Mouse (Mus musculus): ENCODE results near the gene Bckdk. TPM values are rescaled to one million over a fixed set of nuclear protein-coding genes. Genes with fewer than 3 reads are reported as not detected.

Gene Bckdk
- total and polyA plus RNA-seq, 2 experiments from 2014 or later: 55.0 to 63.5 TPM

GRCm38 (mm10) chr7:127901772-127902171 is 2.1 kb upstream of the Bckdk start:
- Histone ChIP-seq H3K4me2 (ENCODE audit: low read depth, low read length) (no peak overlapping the region), H3K36me3 (ENCODE audit: insufficient read depth, low read length) (peaks cover 11% of the 10 kb centered on the region; the same call in 1 of the 2 replicates), H3K4me1 (ENCODE audit: insufficient read depth, low read length) (0 out of 2 replicates have a peak, but pooled peaks cover 6% of the 10 kb centered on the region), H3K9ac (replicated peaks; ENCODE audit: low read length) (no peak overlapping the region), H3K4me3 (ENCODE audit: low read length) (no peak overlapping the region), H3K27me3 (ENCODE audit: insufficient read depth, low read length) (no peaks in the 10 kb centered on the region), H3K9me3 (ENCODE audit: low read length) (no peaks in the 10 kb centered on the region), H3K27ac (no peak overlapping the region)
- WGBS: 71% methylated on average over 2 of the region's 2 CpGs
- ATAC-seq (no peak), DNase-seq (ENCODE audit: low spot score) (no peak)
- no peak for TF ChIP-seq CTCF (IDR thresholded peaks at IDR 0.05; ENCODE audit: low read depth)

GRCm38 (mm10) chr7:127907939-127908338 is 4.1 kb downstream of the Bckdk start:
- 0 out of 2 replicates have a peak, but pooled peaks cover 7% of the 10 kb centered on the region for H3K4me1 ChIP-seq (ENCODE audit: insufficient read depth, low read length)
- H3K36me3 ChIP-seq (ENCODE audit: insufficient read depth, low read length): peaks cover 32% of the 10 kb centered on the region; the same call in 1 of the 2 replicates
- no peak for TF ChIP-seq CTCF (IDR thresholded peaks at IDR 0.05; ENCODE audit: low read depth)
- ATAC-seq (no peak), DNase-seq (ENCODE audit: low spot score) (no peak)
- H3K4me3 ChIP-seq (ENCODE audit: low read length): no peak overlapping the region
- H3K27ac ChIP-seq: no peak overlapping the region
- no peak overlapping the region for H3K4me2 ChIP-seq (ENCODE audit: low read depth, low read length)
- no peaks in the 10 kb centered on the region for H3K27me3 ChIP-seq (ENCODE audit: insufficient read depth, low read length)
- 96% methylated on average over 12 of the region's 12 CpGs for WGBS
- H3K9ac ChIP-seq (replicated peaks; ENCODE audit: low read length): no peak overlapping the region
- no peaks in the 10 kb centered on the region for H3K9me3 ChIP-seq (ENCODE audit: low read length)

DNA sequence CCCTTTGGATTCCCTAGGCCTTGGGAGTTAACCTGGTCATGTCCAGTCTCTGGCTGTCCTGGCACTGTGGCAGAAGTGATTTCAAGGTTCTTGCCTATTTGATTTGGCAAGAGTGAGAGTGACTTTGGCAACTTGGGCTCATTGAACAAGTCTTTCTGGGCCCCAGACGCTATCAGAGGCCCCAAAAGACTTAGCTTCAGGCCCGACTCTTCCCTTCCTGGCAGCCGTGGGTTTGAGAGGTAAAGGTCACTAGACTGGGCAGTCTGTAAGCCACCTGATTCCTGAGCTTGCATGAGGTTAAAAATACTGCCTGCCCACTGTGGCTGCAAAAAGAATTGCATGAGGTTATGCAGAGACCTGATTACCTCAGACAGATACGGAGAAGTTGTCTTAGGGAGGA is 4.8 kb downstream of the Bckdk start:
- WGBS: 89% methylated on average over 4 of the region's 4 CpGs
- Histone ChIP-seq H3K9me3 (ENCODE audit: low read length) (no peaks in the 10 kb centered on the region), H3K4me2 (ENCODE audit: low read depth, low read length) (no peak overlapping the region), H3K4me3 (ENCODE audit: low read length) (no peak overlapping the region), H3K36me3 (ENCODE audit: insufficient read depth, low read length) (peaks cover 32% of the 10 kb centered on the region; the same call in 1 of the 2 replicates), H3K27me3 (ENCODE audit: insufficient read depth, low read length) (no peaks in the 10 kb centered on the region), H3K4me1 (ENCODE audit: insufficient read depth, low read length) (0 out of 2 replicates have a peak, but pooled peaks cover 10% of the 10 kb centered on the region), H3K9ac (replicated peaks; ENCODE audit: low read length) (no peak overlapping the region), H3K27ac (no peak overlapping the region)
- no peak for TF ChIP-seq CTCF (IDR thresholded peaks at IDR 0.05; ENCODE audit: low read depth)
- no peak for ATAC-seq
- no peak for DNase-seq (ENCODE audit: low spot score)

DNA sequence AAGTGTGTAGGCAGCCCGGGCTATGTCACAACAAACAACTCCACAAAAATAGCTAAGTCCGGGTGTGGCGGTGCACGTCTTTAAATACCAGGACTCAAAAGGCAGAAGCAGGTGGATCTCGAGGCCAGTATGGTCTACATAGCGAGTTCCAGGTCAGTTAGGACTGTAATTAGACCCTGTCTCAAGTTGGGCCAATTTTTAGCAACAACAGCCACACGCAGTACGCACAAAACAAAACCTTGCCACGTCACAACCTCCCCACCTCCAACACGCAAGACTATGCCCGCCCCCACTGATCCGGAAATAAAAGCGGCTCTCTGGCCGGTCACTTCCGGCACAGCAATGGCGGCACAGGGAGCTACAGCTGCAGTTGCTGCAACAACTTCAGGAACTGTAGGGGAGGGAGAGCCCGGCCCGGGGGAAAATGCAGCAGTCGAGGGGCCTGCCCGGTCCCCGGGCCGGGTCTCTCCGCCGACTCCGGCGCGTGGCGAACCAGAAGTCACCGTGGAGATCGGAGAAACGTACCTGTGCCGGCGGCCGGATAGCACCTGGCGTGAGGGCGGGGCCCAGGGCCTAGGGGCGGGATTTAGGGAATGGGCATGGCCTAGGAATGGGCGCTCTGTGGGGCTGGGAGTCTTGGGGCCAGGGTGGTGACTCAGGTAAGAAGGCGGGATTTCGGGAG is 8.4 kb downstream of the Bckdk start, which contains the start of gene Kat8:
Kat8 (plus strand) TSS at position 327 of the 682 bp plus-strand sequence.
- Histone ChIP-seq H3K9ac (replicated peaks; ENCODE audit: low read length) (peak within 1 kb of the TSS; percentile 83), H3K36me3 (ENCODE audit: insufficient read depth, low read length) (peaks cover 30% of the 10 kb centered on the region; the same call in 1 of the 2 replicates), H3K4me1 (ENCODE audit: insufficient read depth, low read length) (0 out of 2 replicates have a peak, but pooled peaks cover 3% of the 10 kb centered on the region), H3K4me3 (ENCODE audit: low read length) (peak within 1 kb of the TSS; percentile 99), H3K27ac (peak within 1 kb of the TSS; percentile 81), H3K4me2 (ENCODE audit: low read depth, low read length) (peak within 1 kb of the TSS; percentile 84), H3K27me3 (ENCODE audit: insufficient read depth, low read length) (no peaks in the 10 kb centered on the region), H3K9me3 (ENCODE audit: low read length) (no peaks in the 10 kb centered on the region)
- 2% methylated on average over 40 of the region's 40 CpGs for WGBS
- DNase-seq (ENCODE audit: low spot score) (peak; percentile 96), ATAC-seq (peak; percentile 96)
- TF ChIP-seq CTCF (IDR thresholded peaks at IDR 0.05; ENCODE audit: low read depth): no peak

GRCm38 (mm10) chr7:127912938-127913337 is 9.1 kb downstream of the Bckdk start:
- no peaks in the 10 kb centered on the region for H3K9me3 ChIP-seq (ENCODE audit: low read length)
- peak overlapping the region; percentile 83 for H3K9ac ChIP-seq (replicated peaks; ENCODE audit: low read length)
- ATAC-seq (no peak), DNase-seq (ENCODE audit: low spot score) (no peak)
- no peaks in the 10 kb centered on the region for H3K27me3 ChIP-seq (ENCODE audit: insufficient read depth, low read length)
- peaks cover 24% of the 10 kb centered on the region; the same call in 1 of the 2 replicates for H3K36me3 ChIP-seq (ENCODE audit: insufficient read depth, low read length)
- H3K4me3 ChIP-seq (ENCODE audit: low read length): peak overlapping the region; percentile 99
- peak overlapping the region; percentile 81; the same call in 1 of the 2 replicates for H3K27ac ChIP-seq
- H3K4me2 ChIP-seq (ENCODE audit: low read depth, low read length): peak overlapping the region; percentile 84
- 28% methylated on average over 4 of the region's 4 CpGs for WGBS
- 0 out of 2 replicates have a peak, but pooled peaks cover 3% of the 10 kb centered on the region for H3K4me1 ChIP-seq (ENCODE audit: insufficient read depth, low read length)
- TF ChIP-seq CTCF (IDR thresholded peaks at IDR 0.05; ENCODE audit: low read depth): no peak

DNA sequence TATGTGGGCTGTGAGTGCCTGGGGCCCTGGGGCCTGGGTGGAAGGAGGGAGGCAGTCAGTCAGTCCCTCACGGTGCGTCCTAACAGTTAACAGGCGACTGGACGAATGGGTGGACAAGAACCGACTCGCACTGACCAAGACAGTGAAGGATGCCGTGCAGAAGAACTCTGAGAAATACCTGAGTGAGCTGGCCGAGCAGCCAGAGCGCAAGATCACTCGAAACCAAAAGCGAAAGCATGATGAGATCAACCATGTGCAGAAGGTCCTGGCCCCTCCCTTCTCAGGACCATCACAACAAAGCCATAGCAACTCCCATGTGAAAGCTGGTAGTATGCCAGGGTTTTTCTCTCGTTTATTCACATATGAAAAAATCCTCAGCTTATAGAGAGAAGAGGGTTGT is 11.4 kb downstream of the Bckdk start:
- no peak for DNase-seq (ENCODE audit: low spot score)
- no peak for TF ChIP-seq CTCF (IDR thresholded peaks at IDR 0.05; ENCODE audit: low read depth)
- no peak overlapping the region for H3K4me3 ChIP-seq (ENCODE audit: low read length)
- WGBS: 88% methylated on average over 12 of the region's 12 CpGs
- H3K4me1 ChIP-seq (ENCODE audit: insufficient read depth, low read length): 0 out of 2 replicates have a peak, but pooled peaks cover 3% of the 10 kb centered on the region
- H3K9me3 ChIP-seq (ENCODE audit: low read length): no peaks in the 10 kb centered on the region
- no peaks in the 10 kb centered on the region for H3K27me3 ChIP-seq (ENCODE audit: insufficient read depth, low read length)
- H3K36me3 ChIP-seq (ENCODE audit: insufficient read depth, low read length): peaks cover 12% of the 10 kb centered on the region; the same call in 1 of the 2 replicates
- H3K9ac ChIP-seq (replicated peaks; ENCODE audit: low read length): no peak overlapping the region
- no peak for ATAC-seq
- H3K27ac ChIP-seq: no peak overlapping the region
- no peak overlapping the region for H3K4me2 ChIP-seq (ENCODE audit: low read depth, low read length)

DNA sequence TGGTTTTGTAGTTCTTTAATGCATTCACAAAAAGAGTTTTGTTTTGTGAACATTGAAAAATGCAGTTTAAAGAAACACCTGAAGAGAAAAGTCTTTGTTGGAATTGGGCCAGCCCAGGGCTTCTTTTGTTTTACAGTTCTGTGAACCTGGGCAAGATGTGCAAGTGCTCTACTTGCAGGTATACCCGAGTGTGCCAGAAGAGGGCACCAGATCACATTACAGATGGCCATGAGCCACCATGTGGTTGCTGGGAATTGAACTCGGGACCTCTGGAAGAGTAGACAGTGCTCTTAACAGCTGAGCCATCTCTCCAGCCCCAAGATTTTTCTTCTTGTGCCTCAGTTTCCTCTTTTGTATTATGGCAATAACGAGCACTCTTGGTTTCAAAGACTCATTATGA is 14.3 kb downstream of the Bckdk start:
- Histone ChIP-seq H3K27ac (no peak overlapping the region), H3K9me3 (ENCODE audit: low read length) (no peaks in the 10 kb centered on the region), H3K4me3 (ENCODE audit: low read length) (no peak overlapping the region), H3K4me2 (ENCODE audit: low read depth, low read length) (no peak overlapping the region), H3K27me3 (ENCODE audit: insufficient read depth, low read length) (no peaks in the 10 kb centered on the region), H3K4me1 (ENCODE audit: insufficient read depth, low read length) (0 out of 2 replicates have a peak, but pooled peaks cover under 1% of the 10 kb centered on the region), H3K36me3 (ENCODE audit: insufficient read depth, low read length) (peaks cover 17% of the 10 kb centered on the region; the same call in 1 of the 2 replicates), H3K9ac (replicated peaks; ENCODE audit: low read length) (no peak overlapping the region)
- ATAC-seq: no peak
- WGBS: 54% methylated on average over 3 of the region's 3 CpGs
- DNase-seq (ENCODE audit: low spot score): peak; percentile 36
- peak; percentile 54 for TF ChIP-seq CTCF (IDR thresholded peaks at IDR 0.05; ENCODE audit: low read depth)
